Mouse (Mus musculus) 416B (cell line): ENCODE measurements around the gene Rnasek.

Experiments used
- DNase-seq: peaks from one replicate; pipeline ENCODE4 v3.0.0; 2011; ENCODE audit warnings: low read depth

The Rnasek gene

GRCm38 (mm10) chr11:70239541-70240279, at the start of gene Rnasek, which contains the start of gene Gm21988:
Gene Rnasek (minus strand): TSS chr11:70239842.
Gene Gm21988 (minus strand): TSS chr11:70239830.
- DNase-seq: peak; percentile 91

GRCm38 (mm10) chr11:70289236-70289635, 49.6 kb upstream of the Rnasek start:
- peak; percentile 57 for DNase-seq

DNA sequence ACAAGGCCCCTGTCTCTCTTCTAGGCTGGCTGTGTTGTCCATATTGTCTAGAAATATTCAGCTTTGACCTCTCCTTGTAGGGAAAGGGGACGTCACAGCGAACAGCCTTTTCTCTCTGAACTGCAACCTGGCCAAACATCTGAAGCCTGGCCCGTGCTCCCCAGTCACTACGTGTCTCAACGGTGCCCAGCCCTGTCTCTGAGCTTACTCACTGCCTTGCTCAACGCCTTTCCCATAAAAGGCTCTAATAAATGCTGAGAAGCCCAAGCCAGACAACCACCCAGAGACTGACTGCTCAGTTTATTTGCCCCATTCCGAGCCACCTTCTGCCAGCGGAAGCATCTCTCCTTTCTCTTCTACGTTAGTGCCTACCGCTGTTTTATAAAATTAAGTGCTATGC, 48.5 kb upstream of the Rnasek start:
- no peak for DNase-seq

GRCm38 (mm10) chr11:70285686-70286085, 46.0 kb upstream of the Rnasek start:
- no peak for DNase-seq

DNA sequence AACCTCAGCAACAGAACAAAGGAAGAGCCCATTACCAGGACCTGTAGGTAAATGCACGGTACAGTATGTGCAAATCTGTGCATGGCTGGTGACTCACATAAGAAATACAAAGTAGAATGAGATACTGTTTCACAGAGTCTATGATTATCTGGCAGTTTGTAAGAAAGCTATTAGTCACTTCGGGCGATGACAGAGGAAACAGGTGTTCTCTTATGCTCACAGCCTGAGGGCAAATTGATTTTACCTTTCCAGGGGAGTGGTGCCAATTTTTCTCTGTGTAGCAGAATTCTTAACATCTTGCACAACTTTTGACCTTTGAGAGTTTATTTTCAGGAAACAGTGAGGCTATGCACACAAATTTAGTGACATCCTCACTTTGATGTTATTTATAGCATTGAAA, 45.1 kb upstream of the Rnasek start:
- peak; percentile 59 for DNase-seq

DNA sequence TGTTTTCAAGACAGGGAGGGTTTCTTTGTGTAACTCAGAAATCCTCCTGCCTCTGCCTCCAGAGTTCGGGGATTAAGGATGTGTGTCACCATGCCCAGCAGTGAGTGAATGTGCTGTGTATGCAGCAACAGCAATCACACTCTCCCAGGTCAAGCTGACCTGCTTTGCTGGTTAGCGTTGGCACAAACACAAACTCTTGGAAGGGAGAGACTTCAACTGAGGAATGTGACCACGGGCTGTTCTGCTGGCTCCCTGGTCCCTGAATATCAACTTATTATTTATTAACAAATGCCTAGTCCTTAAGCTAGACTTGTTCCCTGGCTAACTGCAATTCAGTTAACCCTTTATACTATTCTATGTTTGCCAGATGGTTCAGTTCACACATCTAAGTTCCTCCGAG, 44.0 kb upstream of the Rnasek start:
- no peak for DNase-seq

GRCm38 (mm10) chr11:70280441-70280840, 40.8 kb upstream of the Rnasek start:
- DNase-seq: peak; percentile 76

DNA sequence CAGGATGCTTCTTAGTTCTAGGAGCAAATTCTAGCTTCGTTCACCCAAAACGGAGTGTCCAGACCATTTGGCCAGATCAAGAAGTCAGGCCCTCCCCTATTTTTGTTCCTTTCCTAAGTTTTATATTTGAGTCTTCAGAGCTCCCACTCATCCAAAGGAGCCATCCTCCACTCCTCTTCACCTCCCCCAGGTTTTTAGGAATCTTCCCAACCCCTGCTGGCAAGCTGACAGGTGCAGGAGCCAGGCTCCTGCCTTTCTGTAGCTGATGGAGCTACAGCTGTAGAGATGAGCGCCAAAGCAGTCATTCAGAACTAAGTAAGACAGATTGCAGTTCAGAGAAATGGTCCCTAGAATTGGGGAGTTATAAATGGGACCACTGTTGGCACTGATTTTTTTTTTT, 39.3 kb upstream of the Rnasek start:
- DNase-seq: no peak

- no peak for DNase-seq
Measured at GRCm38 (mm10) chr11:70271641-70272040, 32.0 kb upstream of the Rnasek start.

DNA sequence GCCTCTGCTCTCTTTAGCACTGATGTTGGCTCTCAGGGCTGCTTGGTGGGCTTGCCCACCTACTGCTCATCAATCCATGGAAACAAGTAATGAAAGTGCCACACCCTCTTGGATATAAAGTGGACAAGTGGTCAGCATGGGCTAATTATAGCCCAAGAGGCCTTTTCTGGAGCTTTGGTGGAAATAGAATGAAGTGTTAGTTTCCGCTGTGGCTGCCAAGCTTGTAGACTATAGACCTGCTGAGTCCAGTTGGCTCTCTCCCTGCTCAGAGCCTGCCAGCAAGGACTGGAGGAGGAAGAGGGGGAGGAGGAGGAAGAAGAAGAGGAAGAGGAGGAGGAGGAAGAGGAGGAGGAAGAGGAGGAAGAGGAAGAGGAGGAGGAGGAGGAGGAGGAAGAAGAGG, 26.8 kb upstream of the Rnasek start:
- DNase-seq: no peak

GRCm38 (mm10) chr11:70265819-70266218, 26.2 kb upstream of the Rnasek start:
- no peak for DNase-seq

DNA sequence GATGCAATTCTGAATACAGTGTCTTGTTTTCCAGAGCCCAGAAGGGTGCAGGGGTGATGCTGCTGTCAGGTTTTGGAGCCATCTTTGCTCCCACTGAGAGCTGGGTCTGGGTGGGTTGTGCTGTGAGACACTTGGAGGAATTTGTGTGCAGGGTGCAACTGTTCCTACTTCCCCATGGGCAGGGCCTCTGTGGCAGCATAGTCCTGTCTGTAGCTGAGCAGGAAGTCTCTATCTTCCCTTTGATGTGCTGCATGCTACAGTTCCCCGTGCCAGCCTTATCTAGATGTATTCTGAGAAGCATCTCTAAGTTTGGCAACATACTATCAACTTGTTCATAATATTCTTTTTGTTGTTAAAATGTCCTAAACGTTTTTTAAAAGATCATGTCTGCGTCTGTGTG, 25.6 kb upstream of the Rnasek start:
- no peak for DNase-seq

DNA sequence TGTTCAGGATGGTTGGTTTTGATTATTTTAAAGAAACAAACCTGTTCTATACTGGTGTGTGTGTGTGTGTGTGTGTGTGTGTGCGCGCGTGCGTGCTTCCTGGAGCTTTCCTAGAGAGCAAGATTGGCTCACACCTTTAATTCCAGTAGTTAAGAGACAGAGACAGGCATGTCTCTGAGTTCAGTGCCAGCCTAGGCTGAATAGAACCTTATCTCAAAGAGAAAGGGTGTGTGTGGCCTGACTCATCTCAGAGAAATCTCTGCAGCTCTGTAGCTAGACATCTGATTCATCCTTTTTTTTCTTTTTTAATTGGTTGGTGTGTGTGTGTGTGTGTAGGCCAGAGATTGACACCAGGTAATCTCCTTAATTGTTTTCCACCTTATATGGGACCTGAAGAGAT, 19.4 kb upstream of the Rnasek start:
- no peak for DNase-seq

GRCm38 (mm10) chr11:70254931-70255531, 15.4 kb upstream of the Rnasek start, which contains the start of gene Alox12:
Gene Alox12 (minus strand): TSS chr11:70255353.
- DNase-seq: no peak

DNA sequence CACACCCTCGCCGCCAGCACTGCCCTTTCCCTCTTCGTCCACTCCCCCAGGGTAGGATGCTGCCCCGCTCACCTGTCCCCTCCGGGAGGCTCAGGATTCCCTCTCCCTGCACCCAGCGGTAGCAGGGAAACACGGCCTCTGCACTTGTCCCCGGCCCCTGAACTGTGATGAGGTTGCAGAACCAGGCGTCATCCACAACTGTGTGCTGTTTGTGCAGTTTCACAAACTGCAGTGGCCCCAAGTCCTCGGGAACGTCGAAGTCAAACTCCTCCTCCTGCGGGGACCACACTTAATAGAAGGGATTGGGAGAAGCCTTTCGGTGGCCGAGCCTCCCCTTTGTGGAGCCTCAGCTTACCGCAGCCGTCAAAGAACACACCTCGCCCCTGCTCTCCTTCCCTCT, 14.7 kb upstream of the Rnasek start:
- DNase-seq: no peak

- no peak for DNase-seq
Measured at GRCm38 (mm10) chr11:70251853-70252252, 12.2 kb upstream of the Rnasek start.

DNA sequence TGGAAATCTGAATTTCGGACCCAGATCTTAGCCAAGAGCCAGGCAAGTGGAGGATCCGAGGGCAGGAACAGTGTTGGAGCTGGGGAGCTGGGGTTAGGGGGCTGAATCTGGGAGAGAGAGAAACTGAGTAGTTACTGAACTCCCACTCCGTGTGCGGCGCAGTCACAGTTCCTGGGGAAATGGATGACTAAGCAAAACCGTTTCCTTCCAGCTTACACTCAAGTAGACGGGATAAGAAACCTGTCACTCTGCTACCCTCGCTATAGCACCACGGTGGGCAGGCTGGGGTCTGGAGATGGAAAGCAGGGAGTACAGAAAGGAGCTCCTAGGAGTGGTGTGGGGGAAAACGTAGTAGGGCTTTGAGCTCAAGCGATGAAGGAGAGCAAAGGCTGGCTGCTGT, 10.5 kb upstream of the Rnasek start:
- peak; percentile 57 for DNase-seq

DNA sequence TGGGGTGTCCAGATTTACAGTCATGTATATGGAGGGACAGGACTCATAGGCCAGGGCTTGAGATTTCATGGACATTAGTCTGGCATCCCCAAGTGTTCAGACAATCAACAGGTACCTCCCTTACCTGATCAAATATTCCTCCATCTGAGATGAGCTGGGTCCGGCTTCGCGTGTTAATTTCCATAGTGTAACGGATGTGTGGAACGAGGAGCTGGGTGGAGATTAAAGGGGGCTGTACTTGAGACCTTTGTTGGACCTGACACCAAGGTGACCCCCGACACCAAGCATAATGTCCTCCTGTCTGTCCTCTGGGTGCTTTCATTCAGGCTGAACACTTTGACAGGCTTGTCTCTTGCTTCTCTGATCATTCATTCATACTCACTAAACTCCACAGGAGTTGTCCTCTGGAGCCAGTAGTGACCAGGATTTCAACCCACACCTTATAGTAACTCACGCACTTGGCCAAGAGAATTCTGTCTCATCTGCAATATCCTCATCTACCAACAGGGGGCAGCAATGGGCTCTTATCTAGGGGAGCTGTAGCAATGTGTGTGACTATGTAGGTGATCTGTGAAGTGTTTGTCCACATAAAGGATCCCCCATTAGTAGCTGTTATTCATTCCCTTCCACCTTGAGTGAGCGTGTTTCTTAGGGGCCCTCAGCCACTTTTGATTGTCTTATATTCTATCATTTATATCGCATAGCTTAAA, 7.6 kb upstream of the Rnasek start:
- DNase-seq: peak; percentile 77

- DNase-seq: no peak
Measured at GRCm38 (mm10) chr11:70242591-70242990, 2.9 kb upstream of the Rnasek start.

GRCm38 (mm10) chr11:70238591-70239440, 826 bp downstream of the Rnasek start:
- peak; percentile 53 for DNase-seq

DNA sequence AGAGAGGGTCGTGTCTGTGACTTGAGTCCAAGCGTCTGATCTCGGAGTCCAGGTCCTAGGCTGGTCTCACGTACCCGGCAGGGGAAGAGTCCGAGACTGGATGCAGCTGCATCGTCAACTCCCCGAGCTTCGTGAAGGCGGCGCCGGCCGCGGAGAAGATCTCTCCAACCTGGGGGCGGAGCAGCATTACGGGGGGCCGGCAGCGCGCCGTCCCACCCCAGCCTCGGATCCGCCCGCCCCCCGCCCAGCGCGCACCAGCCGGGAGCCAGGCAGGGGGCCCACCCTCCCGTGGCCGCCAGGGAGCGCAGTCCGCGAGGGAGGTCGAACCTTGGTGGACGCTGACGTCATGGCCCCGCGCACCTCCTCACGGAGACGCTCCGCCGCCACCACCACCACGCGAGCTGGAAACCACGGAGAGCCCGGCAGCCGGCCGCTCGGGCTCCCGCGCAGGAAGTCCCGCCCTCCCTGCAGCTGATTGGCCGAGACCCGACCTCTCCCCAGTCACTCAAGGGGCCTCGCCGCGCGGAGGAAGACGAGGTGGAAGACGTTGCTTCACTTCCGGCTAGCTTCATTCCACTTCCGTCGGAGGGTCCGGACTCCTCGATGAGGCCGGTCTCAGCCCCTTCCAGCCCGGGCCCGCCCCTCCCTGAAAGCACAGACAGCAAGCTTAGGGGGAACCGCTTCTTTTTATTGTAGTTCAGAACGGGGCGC, 2.0 kb downstream of the Rnasek start, which contains the start of gene 0610010K14Rik:
Gene 0610010K14Rik, minus strand, starts transcription at position 458 of the 711 bp plus-strand sequence.
- DNase-seq: peak; percentile 98
